In genomic region chr11:113207966-113208365, GRCm38 (mm10) we compare ENCODE assay signal across 15 mouse cellular contexts.
"Had no signal": no experiment of that assay in that cellular context is flagged by ENCODE, and none has a peak within 500 bp of the region (broad histone marks: within the 10 kb centered on the region; RNA-seq: fewer than 3 reads in every experiment).

No protein-coding gene starts in this region.

- H3K4me1 ChIP-seq: liver, embryonic 15.5 days had no signal

- H3K36me3 ChIP-seq: intestine, embryonic 15.5 days; kidney, embryonic 15.5 days; limb, embryonic 13.5 days; liver, embryonic 15.5 days; midbrain, embryonic 13.5 days; neural tube, embryonic 12.5 days had no signal

- H3K9me3 ChIP-seq: intestine, embryonic 15.5 days; kidney, embryonic 15.5 days; limb, embryonic 13.5 days; liver, embryonic 15.5 days; midbrain, embryonic 13.5 days; neural tube, embryonic 12.5 days had no signal

- H3K9ac ChIP-seq: intestine, embryonic 15.5 days; kidney, embryonic 15.5 days; limb, embryonic 13.5 days; liver, embryonic 15.5 days; midbrain, embryonic 13.5 days; neural tube, embryonic 12.5 days had no signal

- H3K27me3 ChIP-seq: intestine, embryonic 15.5 days; kidney, embryonic 15.5 days; limb, embryonic 13.5 days; liver, embryonic 15.5 days; neural tube, embryonic 12.5 days had no signal

- DNase-seq: kidney, adult 2 months; kidney, postnatal 14 days; left cerebral cortex, postnatal 4 days; lung, adult 2 months; lung, postnatal 14 days; retina, postnatal 1 day; right cerebral cortex, postnatal 25 days; thymus, postnatal 4 days had no signal

- H3K4me2 ChIP-seq: limb, embryonic 13.5 days; liver, embryonic 11.5 days; liver, embryonic 15.5 days; midbrain, embryonic 13.5 days; neural tube, embryonic 12.5 days had no signal

- H3K27ac ChIP-seq: kidney, embryonic 15.5 days; limb, embryonic 13.5 days; liver, embryonic 15.5 days; midbrain, embryonic 13.5 days; neural tube, embryonic 12.5 days had no signal

- ATAC-seq: midbrain, embryonic 13.5 days had no signal

- H3K4me3 ChIP-seq: intestine, embryonic 15.5 days; kidney, embryonic 15.5 days; limb, embryonic 13.5 days; liver, embryonic 15.5 days; midbrain, embryonic 13.5 days; neural tube, embryonic 12.5 days had no signal
